Mouse (Mus musculus) thymus, postnatal 14 days (tissue): ENCODE results near the gene Cryba4.

Experiments used
- DNase-seq: peaks from one replicate; pipeline ENCODE4 v3.0.0; 2021

Gene Cryba4

GRCm38 (mm10) chr5:112235806-112236205 lies 16.5 kb downstream of the Cryba4 start:
- DNase-seq = no peak

- DNase-seq = no peak
Measured at GRCm38 (mm10) chr5:112228240-112229076, 23.9 kb downstream of the Cryba4 start.

DNA sequence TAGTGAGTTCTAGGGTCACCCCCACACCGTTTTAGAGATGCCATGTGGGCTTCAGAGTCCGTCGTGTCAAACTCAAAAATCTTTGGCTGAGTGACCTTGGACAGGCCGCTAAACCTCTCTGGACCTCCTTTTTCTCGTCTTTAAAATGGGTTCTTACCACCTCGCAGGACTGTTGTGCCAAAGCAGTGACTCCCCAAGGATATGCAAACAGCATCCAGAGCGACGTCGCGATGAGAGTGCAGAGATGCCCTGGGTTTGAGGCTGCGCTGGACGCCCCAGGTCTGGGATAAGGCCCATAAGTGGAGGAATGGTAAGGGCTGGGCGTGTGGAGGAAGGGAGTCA lies 24.4 kb downstream of the Cryba4 start:
- DNase-seq = no peak

DNA sequence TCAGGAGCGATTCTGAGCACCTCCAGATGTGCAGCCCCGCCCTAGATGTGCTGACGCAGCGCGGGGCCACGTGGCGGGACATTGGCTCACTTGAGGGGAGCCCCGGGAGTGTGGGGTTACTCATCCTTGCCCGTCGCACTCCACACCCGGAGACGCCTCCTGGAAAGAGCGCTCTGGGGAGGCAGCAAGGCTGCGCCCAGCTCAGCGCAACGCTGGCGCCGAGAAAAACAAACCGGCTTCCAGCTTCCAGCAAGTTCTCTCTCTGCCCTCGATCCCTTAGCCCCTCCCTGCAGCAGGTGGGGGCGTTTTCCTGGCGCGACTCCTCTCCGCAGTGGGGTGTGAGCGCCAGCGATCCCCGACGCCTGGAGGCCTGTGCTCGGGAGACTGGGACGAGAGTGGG lies 25.0 kb downstream of the Cryba4 start:
- DNase-seq = no peak

GRCm38 (mm10) chr5:112225591-112225990 lies 26.7 kb downstream of the Cryba4 start:
- DNase-seq = no peak

DNA sequence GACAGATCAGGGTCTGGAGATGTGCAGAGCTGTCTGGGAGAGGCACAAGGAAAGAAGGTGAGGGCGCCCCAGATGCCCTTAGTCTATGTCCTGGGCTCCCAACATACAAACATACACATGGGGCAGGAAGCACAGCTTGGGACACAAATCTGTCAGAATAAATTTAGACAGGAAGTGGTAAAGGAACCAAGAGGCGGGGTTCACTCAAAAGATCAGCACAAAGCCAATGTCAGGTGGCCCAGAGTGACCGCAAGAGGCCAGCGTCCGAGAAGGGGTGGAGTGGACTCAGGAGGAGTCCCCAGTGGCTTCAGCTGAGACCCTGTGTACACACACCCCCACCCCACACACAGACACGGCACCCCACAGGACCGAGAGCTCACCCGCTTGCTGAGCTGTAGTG lies 32.1 kb downstream of the Cryba4 start:
- no peak for DNase-seq

GRCm38 (mm10) chr5:112219398-112219797 lies 32.9 kb downstream of the Cryba4 start:
- no peak for DNase-seq

DNA sequence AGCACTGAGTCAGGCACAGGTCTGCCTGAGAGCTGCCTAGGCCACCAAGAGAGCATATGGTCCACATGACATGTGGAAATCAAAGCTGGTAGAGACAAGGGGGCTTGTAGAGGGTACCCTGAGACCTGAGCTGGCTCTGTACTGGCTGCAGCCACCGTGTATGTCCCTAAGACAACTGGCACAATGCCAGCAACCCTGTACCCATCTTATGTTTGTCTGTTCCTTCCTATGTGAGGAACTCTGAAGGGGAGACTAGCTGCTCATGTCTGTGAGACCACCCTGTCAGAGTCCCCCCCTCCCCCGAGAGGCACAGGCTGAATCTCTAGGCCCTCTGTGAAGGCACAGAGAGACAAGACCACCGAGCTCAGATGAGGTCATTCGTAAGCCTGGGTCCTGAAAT lies 33.6 kb downstream of the Cryba4 start:
- no peak for DNase-seq

DNA sequence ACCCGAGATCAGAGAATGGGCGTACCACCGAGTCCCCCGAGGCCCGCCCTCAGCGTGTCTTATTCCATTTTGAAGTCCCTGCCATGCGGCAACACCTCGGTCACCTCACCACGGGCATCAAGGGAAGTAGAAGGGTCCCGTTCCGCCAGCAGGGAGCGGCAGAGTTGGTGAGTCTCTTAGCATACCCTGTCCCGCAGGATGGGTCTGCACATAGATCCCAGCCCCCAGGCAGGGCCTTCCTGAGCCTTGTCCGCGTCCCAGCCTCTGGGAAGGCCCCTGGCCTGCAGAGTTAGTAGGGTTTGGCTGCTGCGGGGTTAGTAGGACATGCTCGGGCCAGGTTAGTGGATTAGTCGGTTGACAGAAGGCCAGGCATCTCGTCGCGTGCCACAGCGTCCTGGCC lies 35.3 kb downstream of the Cryba4 start:
- no peak for DNase-seq

GRCm38 (mm10) chr5:112216335-112216734 lies 36.0 kb downstream of the Cryba4 start:
- DNase-seq = no peak

DNA sequence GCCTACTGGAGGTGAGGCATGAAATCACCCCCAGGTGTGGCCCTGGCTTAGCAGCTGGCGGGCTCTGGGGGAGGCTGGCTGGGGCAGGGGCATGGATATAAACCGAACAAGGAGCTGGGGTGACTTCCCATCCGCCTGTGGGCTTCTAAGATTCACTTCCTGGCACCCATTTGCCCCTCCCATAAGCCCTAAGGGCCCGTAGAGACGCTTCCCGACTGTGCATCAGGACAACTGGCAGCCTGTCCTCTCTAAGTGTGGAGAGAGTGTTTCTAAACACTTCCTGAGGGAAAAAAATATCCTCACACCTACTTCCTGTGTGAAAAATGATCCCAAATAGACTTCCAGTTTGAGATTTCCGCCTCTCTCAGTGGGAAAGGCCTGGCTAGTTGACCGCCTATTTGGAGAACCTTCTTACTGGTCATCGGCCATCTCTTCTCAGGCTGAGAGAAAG lies 36.5 kb downstream of the Cryba4 start:
- DNase-seq = no peak

- DNase-seq = no peak
Measured at GRCm38 (mm10) chr5:112215291-112215751, 37.0 kb downstream of the Cryba4 start.

DNA sequence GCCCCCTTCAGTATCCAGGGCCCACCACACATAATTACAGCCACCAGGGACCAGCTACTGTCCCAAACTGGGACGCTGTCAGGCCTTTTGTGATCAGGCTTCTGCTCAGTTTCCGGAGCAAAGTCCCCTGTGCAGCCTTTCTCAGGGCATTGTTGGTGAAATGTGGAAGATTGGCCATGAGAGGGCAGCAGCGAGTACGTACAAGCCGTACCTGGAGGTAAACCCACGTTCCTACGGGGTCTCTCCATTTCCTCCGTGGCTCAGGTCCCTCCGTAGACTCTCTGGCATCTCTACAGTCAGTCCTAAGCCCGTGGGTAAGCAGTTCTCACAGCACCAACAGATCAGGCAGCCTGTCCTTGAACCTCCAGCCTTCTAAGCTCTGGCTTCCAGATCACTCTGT lies 37.9 kb downstream of the Cryba4 start:
- peak; percentile 87 for DNase-seq

DNA sequence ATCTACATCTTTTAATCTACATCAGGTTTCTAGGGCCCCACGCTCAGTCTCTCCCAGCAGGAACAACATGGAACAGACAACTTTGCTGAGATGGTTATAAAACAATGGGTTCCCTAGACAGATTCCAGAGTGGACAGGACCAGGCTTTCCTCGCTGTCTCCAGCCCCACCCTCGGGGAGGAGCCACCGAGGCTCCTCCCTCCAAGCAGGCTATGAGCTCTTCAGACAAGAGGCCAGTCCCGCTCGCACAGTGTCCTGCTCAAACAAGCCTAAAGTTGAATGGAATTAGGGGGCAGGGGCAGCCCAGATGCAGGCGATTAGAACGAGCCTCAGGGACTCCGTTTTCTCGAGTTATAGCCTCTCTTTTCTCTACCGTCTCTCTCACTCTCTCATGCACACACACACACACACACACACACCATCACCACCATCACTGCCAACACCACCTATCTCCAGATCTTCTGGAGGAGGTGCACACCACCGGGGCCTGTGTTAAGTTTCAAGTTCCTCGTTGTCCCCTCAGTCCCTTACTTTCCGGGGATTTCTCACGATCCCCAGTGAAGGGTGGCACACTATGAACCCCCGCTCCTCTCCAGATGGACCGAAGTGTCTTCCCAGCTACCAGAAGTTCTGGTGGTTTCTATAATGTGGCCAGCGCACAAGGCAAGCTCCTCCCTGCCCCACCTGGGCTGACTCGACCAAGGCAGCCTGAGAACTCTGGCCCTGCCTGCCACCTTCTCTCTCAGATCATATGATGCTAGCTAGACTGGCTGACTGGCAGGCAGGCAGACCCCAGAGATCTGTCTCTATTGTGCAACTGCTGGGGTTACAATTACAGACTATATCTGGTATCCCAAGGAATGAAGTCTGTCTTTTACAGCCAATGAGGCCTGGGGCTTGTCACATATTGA lies 38.7 kb downstream of the Cryba4 start:
- DNase-seq = no peak

GRCm38 (mm10) chr5:112212711-112213264 lies 39.5 kb downstream of the Cryba4 start:
- no peak for DNase-seq

GRCm38 (mm10) chr5:112211911-112212310 lies 40.4 kb downstream of the Cryba4 start:
- DNase-seq = no peak

- DNase-seq = peak; percentile 59
Measured at GRCm38 (mm10) chr5:112210104-112210503, 42.2 kb downstream of the Cryba4 start.

- no peak for DNase-seq
Measured at GRCm38 (mm10) chr5:112208321-112208720, 44.0 kb downstream of the Cryba4 start.

DNA sequence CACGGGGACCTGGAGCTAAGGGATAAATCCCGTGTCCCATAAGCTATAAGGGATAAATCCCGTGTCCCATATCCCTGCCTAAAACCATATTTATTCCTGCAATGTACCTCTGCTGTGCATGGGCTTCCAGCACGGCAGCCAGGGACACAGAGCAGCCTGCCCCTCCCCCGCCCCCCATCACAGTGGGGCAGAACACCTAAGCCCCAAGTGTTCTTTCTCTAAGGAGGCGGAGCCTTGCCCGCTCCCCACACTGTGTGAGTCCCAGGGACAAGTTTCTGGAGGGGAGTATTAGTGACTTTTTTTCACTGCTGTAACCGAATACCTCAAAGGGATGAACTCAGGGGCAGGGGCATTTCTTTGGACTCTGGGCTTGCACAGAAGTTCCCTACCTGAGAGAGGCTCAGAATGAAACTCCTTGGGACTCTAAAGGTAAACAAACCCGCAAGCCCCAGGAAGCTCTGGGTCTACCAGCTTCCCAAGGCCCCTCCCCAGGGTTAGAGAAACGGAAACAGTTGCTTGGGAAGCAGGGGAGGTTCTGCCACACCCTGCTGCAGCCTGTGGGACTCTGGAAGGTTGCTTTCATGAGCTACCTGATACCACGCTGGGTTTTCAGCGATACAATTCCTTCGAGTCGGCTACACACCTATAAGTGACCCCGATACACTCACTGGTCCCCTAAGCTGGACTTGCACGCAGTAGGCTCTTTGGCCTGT lies 45.6 kb downstream of the Cryba4 start:
- DNase-seq = no peak

- DNase-seq = no peak
Measured at GRCm38 (mm10) chr5:112199656-112200055, 52.7 kb downstream of the Cryba4 start.
